Mouse (Mus musculus) WW6 (cell line): ENCODE measurements around the gene Rnd2.
"Not testable (repeated sequence)": the region's sequence is repeated elsewhere in the genome, so short reads cannot be mapped to it uniquely, and the experiment has no call there.

ENCODE experiments used
- DNase-seq: peaks from one replicate; pipeline ENCODE4 v3.0.0-alpha.2; 2013; ENCODE audit warnings: low read depth, low spot score

Rnd2 gene

DNA sequence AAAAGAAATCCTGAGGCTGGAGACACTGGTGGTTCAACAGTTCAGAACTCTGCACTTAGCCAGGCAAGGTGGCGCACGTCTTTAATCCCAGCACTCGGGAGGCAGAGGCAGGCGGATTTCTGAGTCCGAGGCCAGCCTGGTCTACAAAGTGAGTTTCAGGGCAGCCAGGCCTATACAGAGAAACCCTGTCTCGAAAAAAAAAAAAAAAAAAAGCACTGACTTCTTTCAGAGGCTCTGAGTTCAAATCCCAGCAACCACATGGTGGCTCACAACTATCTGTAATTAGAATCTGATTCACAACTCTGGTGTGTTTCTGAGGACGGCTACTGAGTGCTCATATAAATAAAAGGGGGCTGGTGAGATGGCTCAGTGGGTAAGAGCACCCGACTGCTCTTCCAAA lies 17.9 kb upstream of the Rnd2 start:
- DNase-seq, result not testable (repeated sequence)

DNA sequence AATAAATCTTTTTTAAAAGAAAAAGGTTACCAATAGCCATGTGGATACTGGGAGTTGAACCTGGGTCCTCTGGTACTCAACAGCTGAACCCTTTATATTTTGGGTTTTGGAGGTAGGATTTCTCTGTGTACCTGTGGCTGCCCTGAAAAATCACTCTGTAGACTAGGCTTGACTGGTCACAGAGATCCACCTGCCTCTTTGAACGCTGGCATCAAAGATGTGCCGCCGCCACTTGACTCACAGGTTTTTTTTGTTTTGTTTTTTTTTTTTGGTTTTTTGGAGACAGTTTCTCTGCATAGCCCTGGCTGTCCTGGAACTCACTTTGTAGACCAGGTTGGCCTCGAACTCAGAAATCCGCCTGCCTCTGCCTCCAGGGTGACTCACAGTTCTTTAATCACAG lies 17.0 kb upstream of the Rnd2 start:
- no peak for DNase-seq

DNA sequence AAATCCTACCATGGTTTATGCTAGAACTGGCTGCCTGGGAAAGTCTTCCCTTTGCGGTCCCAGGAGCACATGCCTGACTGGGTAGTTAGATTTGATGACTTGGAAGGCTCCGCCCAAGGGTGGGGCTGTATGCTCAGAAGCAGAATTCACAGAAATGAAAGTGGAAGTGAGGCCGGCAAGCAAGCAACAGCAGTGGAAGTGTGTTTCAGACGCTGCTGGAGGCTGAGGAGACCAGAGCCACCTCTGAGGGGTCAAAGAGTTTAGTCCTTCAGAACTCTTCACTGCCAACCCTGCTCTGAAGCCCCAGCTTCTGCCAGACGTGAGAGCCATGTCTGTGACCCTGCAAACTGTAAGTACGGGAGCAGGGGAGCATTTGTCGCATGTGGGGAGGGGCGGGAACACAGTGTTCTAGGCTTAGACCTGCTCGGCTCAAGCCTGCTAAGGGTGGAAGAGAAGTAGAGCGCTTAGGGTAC lies 16.5 kb upstream of the Rnd2 start, which contains the start of gene Ifi35:
TSS of gene Ifi35 (plus strand) at position 134 of the 473 bp plus-strand sequence.
- DNase-seq, result no peak

DNA sequence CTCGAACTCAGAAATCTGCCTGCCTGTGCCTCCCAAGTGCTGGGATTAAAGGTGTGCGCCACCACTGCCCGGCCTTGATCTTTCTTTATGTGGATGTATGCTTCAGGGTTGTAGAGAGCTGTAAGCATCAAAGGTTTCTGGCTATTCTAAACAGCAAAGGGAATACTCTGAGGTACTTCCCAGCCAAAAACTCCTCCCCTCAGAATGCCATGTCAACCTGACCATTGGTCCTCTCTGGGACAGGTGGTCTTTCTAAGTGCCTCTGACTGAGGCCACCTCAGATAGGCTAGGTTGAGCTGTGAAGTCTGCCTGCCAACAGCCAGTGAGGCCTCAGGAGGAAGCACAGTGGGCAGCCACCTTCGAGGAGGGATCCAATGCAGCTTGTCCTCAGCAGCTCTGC lies 15.9 kb upstream of the Rnd2 start:
- DNase-seq, result no peak

DNA sequence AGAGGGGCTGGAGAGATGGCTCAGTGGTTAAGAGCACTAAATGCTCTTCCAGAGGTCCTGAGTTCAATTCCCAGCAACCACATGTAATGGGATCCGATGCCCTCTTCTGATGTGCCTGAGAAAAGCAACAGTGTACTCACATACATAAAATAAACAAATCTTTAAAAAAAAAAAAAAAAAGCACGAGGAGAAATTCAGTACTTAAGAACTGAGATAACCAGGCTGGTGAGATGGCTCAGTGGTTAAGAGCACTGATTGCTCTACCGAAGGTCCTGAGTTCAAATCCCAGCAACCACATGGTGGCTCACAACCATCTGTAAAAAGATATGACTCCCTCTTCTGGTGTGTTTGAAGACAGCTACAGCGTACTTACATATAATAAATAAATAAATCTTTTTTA lies 15.2 kb upstream of the Rnd2 start:
- DNase-seq, result not testable (repeated sequence)

DNA sequence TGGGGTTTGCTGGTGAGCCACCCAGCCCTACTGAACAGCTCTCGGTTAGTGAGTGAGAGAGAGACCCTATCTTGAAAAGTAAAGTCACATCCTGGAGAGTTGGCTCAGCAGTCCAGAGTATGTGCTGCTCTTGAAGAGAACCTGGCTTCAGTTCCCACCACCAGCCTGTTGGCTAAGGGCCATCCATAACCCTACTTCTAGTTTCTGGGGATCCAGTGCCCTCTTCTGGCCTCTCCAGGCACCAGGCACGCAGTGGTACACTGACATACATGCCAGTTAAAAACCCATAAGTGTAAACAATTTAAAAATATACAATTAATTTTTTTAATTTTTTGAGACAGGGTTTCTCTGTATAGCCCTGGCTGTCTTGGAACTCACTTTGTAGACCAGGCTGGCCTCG lies 14.4 kb upstream of the Rnd2 start:
- DNase-seq, result no peak

DNA sequence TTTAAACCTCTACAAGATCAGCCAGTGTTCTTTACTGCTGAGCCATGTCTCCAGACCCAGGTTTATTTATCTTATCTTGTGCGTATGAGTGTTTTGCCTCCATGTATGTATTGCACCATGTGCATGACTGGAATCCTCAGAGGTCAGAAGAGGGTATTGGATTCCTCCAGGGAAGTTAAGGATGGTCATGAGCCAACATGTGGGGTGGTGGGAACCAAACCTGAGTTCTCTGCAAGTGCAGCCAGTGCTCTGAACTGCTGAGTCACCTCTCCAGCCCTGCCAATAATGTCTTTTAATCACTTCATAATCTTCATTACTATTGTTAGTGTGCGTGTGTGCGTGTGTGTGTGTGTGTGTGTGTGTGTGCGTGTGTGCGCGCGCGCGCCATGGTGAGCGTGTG lies 13.3 kb upstream of the Rnd2 start:
- no peak for DNase-seq

DNA sequence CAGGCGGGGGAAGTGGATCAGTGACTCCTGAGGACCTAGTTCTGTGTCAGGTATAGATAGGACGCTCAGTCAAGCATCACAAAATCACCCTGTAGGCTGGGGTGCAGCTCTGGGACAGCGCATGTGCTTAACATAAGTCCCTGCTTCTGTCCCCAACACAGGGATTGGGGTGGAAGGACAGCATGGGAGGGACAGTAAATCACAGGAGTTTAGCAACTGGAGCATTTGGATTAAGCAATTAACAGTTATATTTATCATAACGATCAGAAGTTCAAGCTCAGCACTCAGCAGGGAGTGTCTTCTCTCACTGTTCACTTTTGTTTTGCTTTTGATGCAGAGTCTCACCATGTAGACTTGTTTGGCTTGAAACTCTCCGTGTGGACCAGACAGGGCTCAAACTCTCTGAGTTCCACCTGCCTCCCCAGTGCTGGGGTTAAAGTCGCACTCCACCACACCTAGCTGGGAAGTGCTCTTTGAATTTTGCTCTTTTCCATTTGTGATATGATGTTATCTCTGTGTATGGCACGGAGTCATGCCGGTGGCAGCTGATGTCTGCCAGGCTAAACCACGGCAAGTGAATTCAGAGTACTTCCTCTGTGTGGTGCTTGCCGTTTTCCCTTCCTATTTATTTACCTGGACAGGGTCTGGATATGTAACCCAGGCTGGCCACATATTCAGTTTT lies 12.6 kb upstream of the Rnd2 start:
- DNase-seq, result no peak

DNA sequence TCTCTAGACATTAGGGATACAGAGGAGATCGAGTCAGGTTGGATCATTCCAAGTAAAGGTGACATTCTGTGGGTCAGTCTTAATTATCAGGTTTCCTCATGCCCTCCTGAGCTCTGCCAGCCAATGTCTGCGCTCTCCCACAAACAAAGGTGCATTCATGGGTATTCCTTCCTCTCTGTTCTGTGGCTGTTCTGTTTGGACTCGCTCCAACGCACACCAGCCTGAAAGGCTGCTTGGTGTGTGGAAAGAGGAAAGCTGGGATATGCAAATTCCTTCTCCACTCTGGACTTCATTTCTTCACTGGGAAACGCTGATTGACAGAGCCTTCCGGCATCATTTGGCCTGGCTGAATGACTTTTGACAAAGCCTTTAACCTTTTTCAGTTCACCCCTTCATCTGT lies 10.1 kb upstream of the Rnd2 start:
- DNase-seq, result no peak

DNA sequence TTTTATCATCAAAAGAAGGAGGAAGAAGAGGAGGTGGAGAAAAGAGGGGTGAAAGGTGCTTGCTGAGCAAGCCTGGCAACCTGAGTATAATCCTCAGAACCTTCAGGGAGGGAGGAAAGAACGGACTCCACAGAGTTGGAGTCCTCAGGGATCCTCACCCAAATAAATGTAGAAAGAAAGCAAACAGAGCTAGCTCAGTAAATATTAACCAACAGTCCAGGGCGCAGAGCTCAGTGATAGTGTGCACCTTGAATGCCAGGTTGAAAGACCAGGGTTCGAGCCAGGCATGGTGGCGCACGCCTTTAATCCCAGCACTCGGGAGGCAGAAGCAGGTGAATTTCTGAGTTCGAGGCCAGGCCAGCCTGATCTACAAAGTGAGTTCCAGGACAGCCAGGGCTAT lies 9.2 kb upstream of the Rnd2 start:
- no peak for DNase-seq

DNA sequence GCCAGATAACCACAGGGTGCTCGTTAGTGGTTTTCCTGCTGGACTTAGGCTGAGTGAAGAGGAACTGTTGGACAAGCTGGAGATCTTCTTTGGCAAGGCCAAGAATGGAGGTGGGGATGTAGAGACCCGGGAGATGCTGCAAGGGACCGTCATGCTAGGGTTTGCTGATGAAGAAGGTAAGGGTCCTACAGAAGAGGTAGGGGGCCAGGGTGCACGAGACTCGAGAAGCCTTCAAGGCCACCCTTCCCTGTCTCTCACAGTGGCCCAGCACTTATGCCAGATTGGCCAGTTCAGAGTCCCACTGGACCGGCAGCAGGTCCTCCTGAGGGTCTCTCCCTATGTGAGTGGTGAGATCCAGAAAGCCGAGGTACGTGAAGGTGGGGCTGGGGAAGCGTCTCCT lies 7.2 kb upstream of the Rnd2 start:
- DNase-seq, result no peak

DNA sequence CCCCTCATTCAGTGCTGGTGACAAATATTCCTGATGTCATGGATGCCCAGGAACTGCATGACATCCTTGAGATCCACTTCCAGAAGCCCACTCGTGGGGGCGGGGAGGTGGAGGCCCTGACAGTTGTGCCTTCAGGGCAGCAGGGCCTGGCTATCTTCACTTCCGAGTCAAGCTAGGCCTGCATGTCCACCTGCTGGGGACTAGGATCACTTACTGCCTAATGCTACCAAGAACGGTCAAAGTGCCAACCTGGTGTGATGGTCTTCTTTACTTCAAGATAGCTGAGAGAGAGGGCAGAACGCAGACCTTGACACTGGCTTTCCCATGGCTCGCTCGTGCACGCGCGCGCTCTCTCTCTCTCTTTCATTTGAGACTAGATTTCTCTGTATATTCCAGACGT lies 6.6 kb upstream of the Rnd2 start:
- no peak for DNase-seq

DNA sequence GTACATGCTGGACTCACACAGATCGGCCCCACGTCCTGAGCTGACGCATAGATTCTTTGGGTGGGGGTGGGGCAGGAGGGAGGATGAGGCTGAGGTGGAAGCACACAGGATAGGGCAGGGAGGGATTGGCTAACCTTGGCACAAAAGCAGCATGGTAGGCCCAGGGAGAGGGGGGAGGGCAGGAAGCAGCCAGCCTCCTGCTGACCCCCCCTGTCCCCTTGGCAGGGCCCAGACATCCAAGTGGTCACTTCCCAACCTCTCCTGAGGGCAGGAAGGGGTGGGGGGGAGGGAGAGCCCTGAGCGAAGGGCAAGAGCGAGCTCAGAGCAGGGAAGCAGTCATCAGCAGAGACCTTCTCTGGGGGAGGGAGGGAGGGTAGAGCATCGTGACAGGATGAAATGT lies 5.1 kb upstream of the Rnd2 start:
- no peak for DNase-seq

DNA sequence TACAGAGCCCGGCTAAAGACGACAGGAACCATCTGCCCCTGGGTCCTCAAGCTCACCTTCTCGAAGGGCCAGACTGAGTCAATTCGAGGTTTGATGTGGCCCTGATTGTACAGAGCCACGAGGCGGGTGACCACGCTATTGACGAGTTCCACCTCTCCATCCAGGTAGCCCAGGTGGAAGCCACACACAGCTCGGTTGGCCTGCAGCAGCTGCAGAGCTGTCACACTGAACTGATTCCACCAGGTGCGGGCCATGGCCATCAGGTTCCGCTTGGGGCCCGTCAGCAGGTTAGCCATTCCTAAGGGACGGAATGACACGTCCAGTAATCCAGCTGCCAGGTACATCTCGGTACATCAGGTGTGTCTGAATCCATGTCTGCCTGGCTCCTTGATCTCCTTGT lies 4.5 kb upstream of the Rnd2 start:
- DNase-seq, result no peak

DNA sequence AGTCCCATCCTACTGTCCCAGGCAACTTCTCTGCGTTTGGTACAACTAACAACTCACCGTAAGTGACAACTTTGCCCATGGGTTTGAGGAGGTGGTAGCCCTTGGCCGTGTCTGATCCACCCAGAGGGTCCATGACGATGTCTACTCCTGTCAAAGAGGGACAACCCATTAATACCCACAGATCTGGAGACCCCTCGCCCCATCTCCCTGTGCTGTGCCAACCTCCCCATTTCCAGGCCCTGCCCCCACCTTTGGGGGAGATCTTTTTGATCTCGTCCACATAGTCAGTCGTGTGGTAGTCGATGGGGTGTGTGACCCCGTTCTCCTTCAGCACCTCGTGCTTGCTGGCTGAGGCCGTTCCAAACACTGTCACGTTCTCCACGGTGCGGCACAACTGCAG lies 2.7 kb upstream of the Rnd2 start:
- no peak for DNase-seq

DNA sequence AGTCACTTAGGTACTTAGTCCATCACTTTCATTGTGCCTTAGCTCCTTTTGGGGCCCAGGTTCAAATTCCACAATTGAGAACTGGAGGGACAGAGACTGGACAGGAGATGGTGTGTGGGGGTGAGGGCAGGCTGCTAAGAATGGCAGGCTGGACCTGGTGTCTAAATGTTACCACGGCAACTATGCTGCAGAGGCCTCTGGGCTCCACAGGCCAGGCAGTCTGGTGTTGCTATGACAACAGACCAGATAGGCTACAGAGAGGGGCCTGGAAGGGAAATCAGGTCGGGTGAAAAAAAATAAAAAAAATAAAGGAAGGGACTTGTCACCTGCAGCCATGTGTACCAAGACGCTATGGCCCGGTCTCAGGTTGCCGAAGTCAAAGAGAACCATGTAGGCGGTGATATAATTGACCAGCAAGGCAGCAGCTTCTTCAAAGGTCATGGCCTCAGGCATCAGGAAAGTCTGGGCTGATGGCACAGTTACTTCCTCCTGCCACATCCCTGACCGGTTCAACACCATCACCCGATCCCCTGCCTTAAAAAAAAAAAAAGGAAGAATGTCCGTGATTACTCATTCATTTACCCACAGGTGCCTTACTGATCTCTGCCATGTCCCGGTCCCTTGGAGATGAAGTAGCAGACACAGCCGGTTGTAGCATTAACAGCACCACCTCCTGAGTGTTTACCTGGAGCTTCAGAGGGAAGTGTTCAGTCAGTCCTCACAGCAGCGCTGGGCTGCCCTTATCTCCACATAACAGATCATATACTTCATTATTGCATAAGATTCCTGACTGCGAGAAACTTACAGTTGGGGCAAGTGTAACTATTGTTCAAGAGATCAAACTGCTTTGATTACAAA lies 2.0 kb upstream of the Rnd2 start:
- DNase-seq, result no peak

DNA sequence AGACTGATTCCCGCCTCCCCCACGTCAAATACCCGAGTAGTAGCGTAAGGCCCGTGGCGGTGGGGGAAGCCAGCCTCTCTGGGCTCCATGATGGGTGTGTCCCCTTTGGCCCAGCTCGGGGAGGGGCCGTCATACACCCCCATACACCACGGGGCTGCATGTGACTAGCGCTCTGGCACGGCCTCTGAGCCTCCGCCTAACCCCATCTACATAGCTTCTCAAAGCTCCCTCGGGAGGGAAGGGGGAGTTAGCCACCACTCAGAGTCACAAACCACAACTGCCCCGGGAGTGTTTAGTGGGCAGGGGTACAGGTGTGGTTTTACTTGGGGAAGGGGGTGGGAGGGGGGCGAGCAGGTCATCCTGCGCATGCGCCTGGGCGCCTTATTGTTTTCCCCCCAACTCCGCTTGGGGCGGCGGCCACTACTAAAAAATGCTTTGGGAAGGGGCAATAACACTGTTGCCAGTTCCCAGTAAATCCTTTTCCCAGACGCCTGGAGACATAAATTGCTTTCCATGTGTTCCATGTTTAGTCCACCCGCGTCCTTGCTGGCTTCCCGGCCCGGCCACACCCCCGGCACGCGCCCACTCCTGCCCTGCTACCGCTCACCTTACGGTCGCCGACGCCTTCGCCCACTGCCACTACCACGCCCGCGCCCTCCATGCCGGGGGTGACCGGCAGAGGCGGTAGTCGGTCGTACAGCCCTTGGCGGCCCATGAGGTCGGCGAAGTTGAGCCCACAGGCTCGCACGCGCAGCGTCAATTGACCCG lies 486 bp downstream of the Rnd2 start:
- DNase-seq, result peak; percentile 85

DNA sequence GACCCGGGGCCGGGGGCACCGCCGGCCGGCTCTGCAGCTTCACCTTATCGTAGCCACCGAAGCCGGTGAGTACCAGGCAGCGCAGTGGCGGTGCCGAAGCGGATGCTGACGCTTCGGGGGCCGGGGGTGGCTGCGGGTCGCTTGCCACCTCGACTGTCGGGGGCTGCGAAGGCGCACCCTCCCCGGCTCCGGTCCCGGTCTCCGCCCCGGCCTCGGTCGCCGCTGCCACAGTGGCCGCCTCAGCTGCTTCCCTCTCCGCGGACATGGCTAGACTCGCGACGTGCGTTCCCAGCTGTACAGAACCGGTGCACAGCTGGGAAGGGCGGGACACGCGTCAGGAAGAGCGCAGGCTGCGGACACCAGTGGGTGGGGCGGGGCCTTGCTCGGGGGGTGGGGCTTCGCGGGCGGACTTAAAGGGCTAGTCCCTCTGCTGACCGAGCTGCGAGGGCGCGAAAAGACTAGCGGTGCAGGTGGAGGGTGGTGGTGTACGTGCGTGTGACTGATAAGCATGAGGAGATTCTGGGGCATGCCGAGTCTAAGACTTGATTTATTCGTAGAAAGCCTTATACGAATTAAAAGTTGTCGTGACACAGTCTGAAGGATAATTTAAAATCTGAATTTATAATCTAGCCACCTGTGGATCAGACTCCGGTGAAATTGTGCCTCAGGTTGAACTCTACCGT lies 1.2 kb downstream of the Rnd2 start, which contains the start of gene Vat1:
TSS of gene Vat1 (minus strand) at position 362 of the 683 bp plus-strand sequence.
- DNase-seq, result no peak

DNA sequence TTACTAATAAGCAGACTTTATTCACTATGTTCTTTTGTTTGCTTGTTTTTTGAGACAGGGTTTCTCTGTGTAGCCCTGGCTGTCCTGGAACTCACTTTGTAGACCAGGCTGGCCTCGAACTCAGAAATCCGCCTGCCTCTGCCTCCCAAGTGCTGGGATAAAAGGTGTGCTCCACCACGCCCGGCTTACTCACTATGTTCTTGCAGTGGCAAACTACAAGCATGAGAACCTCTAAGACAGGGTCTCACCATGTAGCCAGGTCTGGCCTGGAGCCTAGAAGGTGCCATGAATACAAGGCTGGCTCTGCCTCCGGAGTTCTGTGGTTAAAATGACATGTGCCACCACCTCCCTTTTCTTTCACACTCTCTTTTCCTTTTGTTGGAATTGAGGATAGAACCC lies 1.8 kb downstream of the Rnd2 start:
- DNase-seq, result not testable (repeated sequence)

DNA sequence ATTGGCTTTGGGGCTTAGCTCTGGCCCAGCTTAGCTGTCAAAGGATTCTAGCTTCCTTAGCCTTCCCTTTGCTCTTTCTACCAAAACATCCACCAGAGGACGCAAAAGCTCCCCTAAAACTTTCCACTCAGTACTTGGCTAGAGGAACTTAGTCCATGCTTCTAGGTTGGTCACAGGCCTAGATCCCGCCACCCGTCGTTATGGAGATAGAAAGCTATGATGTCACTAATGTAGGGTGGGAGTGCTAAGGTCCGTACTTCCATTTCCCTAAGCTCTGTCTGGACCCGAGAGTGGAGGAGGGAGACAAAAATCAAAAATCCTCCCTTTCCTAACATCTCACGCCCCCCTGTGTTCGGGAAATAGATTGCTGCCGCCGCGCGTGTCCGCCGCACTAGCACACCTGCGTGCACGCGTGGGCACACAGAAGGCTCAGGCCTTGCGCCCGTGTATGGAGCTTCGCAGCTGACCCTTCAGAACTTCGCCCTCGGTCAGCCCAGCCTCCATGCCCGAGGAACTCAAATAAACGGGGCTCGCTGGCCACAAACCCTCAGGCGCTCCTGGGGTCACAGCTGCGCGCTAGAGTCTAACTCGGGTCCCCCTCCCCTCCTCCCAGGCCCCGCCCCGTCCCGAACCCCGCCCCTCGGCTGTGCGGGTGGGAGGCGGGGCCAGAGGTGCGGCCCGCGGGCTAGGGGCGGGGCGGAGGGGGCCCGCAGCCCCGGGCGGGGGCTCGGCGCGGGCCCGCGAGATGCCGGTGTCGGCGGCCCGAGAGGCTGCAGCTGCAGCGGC lies 2.9 kb downstream of the Rnd2 start:
- DNase-seq, result no peak

DNA sequence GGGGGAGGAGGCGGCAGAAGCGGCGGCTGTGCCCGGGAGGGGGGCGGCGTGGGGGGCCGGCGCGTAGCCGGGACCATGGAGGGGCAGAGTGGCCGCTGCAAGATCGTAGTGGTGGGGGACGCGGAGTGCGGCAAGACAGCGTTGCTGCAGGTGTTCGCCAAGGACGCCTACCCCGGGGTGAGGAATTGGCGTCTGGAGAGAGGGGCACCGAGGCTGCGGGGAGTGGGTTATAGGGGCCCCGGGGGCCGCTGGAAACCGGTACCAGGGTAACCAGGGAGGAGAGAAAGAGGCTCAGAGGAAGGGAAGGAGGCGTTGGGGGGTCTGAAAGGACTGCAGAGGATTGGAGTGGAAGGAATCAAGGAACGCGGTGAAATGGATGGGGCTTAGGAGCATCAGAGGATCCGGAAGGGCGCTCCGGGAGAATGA lies 3.5 kb downstream of the Rnd2 start:
- no peak for DNase-seq
